Mouse (Mus musculus): ENCODE measurements around the gene Lrrc40. TPM values are rescaled to one million over a fixed set of nuclear protein-coding genes. Genes with fewer than 3 reads are reported as not detected.
A peak's percentile ranks its signal among the peaks of the same experiment; 100 is the strongest.
"Not testable (repeated sequence)": the region's sequence is repeated elsewhere in the genome, so short reads cannot be mapped to it uniquely, and the experiment has no call there.

Gene Lrrc40
- total RNA-seq, 2 experiments from 2014 or later, result 27.2 to 44.0 TPM

DNA sequence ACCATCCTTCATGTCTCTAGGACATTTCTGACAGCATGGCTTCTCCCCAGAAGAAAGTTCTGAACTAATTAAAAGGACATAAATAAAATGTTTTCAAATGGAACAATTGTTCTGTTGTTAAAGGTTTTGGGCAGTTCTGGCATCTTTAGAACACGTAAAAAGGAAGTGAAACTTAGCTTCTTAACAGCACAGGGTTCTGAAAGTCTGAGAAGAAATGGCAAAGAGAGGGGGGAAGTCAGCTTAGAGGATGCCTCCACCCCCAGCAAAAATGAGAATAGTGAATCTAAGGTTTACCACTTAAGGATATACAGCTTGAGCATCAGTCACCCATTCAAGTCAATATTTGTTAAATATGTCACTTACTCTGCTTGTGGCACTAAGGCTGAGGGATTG, 40.9 kb downstream of the Lrrc40 start:
- ATAC-seq (replicated peaks; ENCODE audit: poor library complexity, severe bottlenecking), result peak; percentile 74

DNA sequence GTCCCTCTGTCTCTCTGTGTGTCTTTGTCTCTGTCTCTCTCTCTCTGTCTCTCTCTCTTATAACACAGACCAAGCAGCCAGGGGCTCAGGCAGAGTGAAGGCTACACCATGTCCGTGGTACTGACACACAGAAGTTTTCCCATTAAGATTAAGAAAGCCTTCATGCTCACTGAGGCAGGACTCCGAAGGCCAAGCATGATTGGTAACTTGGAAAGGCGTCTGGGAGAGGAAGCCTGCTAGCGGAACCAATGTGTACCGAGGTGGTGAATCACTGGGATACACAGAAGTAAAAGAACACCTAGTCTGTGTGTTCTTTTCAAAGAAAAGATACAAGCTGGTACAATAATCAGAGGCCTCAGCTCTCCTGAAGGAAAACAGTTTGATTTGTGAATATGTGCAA, 41.4 kb downstream of the Lrrc40 start:
- ATAC-seq (replicated peaks; ENCODE audit: poor library complexity, severe bottlenecking), result no peak

DNA sequence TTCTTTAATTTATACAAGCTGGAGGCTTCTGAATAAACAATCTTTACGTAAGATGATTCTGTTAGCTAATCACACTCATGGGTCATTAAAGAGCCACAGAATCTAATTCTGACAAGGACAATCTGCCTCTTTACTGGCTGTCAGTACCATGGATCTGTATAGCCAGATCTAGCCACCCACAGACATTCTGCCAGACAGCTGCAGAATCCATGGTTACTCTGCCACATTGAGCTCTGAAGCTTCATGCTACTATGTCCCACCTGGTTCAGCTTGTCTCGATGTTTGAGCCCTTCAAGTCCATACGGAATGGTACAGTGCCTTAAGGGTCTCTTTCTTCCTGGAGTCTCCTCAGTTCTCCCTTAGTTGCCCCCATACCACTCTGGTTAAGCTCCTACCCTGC, 55.1 kb downstream of the Lrrc40 start:
- ATAC-seq (replicated peaks; ENCODE audit: poor library complexity, severe bottlenecking), result no peak

DNA sequence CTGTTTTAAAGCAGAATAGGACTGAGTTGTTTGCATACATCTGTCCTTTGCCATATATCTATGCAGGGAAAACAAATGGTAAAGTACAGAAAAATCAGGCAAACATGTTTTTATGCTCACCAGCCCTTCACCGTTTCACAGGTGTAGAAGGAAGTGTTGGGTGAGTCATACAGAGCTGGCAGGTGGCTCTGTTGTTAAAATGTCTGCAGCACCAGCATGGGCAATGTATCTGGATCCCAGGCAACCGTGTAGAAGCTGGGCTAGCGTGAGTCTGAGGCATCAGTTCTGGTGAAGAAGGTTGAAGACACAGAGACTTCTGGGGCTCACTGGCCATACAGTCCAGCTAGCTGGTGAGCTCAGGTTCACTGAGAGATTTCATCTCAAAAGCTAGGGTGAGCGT, 57.5 kb downstream of the Lrrc40 start:
- no peak for ATAC-seq (replicated peaks; ENCODE audit: poor library complexity, severe bottlenecking)

DNA sequence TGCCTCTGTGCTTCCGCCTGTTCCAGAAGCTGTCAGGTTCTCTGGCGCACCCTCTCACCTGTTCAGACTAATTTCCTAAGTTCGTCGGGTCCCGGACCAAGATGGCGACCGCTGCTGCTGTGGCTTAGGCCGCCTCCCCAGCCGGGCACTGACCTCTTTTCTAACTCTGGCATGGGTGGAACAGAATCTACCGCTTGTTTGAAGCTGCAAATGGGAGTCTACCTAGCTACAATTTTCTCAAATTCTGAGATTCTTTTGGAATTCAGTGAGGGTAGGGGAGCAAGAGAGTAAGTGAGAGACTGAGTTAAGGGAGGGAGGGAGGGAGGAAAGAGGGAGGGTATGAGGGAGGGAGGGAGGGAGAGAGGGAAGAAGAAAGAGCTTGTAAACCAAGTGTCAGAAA, 65.6 kb downstream of the Lrrc40 start:
- ATAC-seq (replicated peaks; ENCODE audit: poor library complexity, severe bottlenecking), result not testable (repeated sequence)

DNA sequence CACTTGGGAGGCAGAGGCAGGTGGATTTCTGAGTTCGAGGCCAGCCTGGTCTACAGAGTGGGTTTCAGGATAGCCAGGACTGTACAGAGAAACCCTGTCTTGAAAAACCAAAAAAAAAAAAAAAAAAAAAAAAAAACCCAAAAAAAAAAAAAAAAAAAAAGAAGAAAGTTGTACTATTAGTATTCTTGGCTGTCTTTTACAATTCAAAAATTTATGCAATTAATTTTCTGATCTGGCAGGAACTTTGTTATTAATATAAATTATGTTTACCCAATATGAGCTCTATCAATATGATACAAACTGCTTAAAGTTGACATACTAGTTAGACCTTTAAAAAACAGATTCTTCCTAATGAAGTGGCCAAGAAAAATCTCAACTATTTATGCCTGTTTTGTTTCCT, 66.1 kb downstream of the Lrrc40 start:
- not testable (repeated sequence) for ATAC-seq (replicated peaks; ENCODE audit: poor library complexity, severe bottlenecking)

DNA sequence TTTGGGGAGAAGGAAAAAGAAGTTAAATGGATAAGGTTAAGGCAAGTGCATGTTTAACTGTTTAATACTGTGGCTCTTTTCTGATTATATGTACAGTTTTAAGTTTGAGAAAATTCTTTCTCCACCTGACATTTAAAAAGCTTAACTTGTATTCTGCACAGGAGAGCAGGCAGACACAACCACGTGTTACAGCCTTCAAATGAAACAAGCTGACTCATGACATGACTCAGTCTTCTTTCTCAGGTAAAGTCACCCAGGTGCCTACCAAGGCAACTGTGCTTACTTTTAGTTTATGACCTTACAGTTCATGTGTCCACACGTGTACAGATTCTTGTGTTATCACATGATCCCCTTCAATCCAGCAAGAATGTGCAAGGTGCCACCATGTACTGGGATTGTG, 67.0 kb downstream of the Lrrc40 start:
- no peak for ATAC-seq (replicated peaks; ENCODE audit: poor library complexity, severe bottlenecking)

DNA sequence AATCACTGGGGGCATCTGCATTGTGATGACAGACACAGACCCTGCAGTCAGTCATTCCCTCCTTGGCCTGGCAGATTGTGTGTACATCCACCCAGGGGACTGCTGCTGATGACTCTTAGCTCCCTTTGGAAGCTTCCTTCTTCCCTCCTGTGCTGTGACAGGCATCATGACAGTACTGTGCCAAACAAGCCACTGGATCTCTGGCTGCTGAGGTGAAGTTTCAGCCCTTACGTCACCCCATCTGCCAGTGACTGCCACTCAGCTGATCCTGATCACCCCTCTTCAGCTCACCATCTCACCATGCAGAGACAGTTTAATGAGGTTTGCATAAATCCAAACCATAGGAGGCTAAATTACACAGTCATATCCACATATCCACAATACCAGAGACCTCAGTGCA, 68.8 kb downstream of the Lrrc40 start:
- no peak for ATAC-seq (replicated peaks; ENCODE audit: poor library complexity, severe bottlenecking)

Other genes with a start within 250 kb of the Lrrc40 start
- gene Cth, start 111.6 kb upstream of the Lrrc40 start, total RNA-seq (2014; fragmentation: Nextera tagmentation), result 3.5 TPM in 1 of 2 replicates, not detected in the other
- 0.43 TPM in 1 of 2 replicates, not detected in the other for gene Cth, start 111.6 kb upstream of the Lrrc40 start, total RNA-seq (2017)
- 39.3 and 39.8 TPM in 2 replicates for gene Ankrd13c, start 89.4 kb upstream of the Lrrc40 start, total RNA-seq (2014; fragmentation: Nextera tagmentation)
- 27.0 and 49.1 TPM in 2 replicates for gene Ankrd13c, start 89.4 kb upstream of the Lrrc40 start, total RNA-seq (2017)
- 230 and 298 TPM in 2 replicates for gene Srsf11, start within 50 bp of the Lrrc40 start, total RNA-seq (2014; fragmentation: Nextera tagmentation)
- gene Srsf11, start within 50 bp of the Lrrc40 start, total RNA-seq (2017), result 237 and 325 TPM in 2 replicates

All from granulocyte monocyte progenitor cell, adult 5-6 weeks (primary cell).